Mouse (Mus musculus) frontal cortex, postnatal 36 days (tissue): ENCODE measurements at regions not wholly inside any gene's neighbourhood (a gene's known extent, or its start where the extent isn't known, plus 50 kb on each side); places are given as distances from the start of the nearest gene placed in this dataset.

Experiments
- DNase-seq, 2 experiments: peaks; one replicate each; pipeline ENCODE4 v3.0.0; 2022; ENCODE audit warnings: low spot score in 2 of 2

- DNase-seq, result no peak
These were observed 280.7 kb downstream of the Gm49356 start for GRCm38 (mm10) chr15:59169831-59170230.

GRCm38 (mm10) chr15:59171120-59171519, 282.0 kb downstream of the Gm49356 start:
- no peak for DNase-seq

- DNase-seq, result peak; percentile 20 to 36
These were observed 284.6 kb downstream of the Gm49356 start for GRCm38 (mm10) chr15:59173452-59174245.

- peak; percentile 14 to 38 for DNase-seq
These were observed 285.2 kb downstream of the Gm49356 start for GRCm38 (mm10) chr15:59174246-59174751.

- DNase-seq, result no peak
These were observed 285.9 kb downstream of the Gm49356 start for GRCm38 (mm10) chr15:59174893-59175531.

- DNase-seq, result no peak
These were observed 291.0 kb downstream of the Gm49356 start for GRCm38 (mm10) chr15:59180076-59180475.

- no peak for DNase-seq
These were observed 295.4 kb downstream of the Gm49356 start for GRCm38 (mm10) chr15:59184461-59184860.

GRCm38 (mm10) chr15:59187566-59187965, 298.5 kb downstream of the Gm49356 start:
- DNase-seq, result no peak

- peak in 1 of 2 experiments; percentile 46 for DNase-seq
These were observed 299.3 kb downstream of the Gm49356 start for GRCm38 (mm10) chr15:59188371-59188770.

- no peak for DNase-seq
These were observed 301.4 kb downstream of the Gm49356 start for GRCm38 (mm10) chr15:59190511-59190910.

- DNase-seq, result peak in 1 of 2 experiments; percentile 38
These were observed 305.3 kb downstream of the Gm49356 start for GRCm38 (mm10) chr15:59194421-59194820.

- no peak for DNase-seq
These were observed 307.3 kb downstream of the Gm49356 start for GRCm38 (mm10) chr15:59196351-59196750.

- DNase-seq, result peak in 1 of 2 experiments; percentile 25
These were observed 308.6 kb downstream of the Gm49356 start for GRCm38 (mm10) chr15:59197455-59198391.

- no peak for DNase-seq
These were observed 312.3 kb downstream of the Gm49356 start for GRCm38 (mm10) chr15:59201386-59201785.

- no peak for DNase-seq
These were observed 313.0 kb downstream of the Gm49356 start for GRCm38 (mm10) chr15:59201894-59202670.

- DNase-seq, result no peak
These were observed 314.2 kb downstream of the Gm49356 start for GRCm38 (mm10) chr15:59203097-59203849.

GRCm38 (mm10) chr15:59203850-59204625, 314.9 kb downstream of the Gm49356 start:
- DNase-seq, result peak; percentile 22 to 24

GRCm38 (mm10) chr15:59205091-59205490, 316.0 kb downstream of the Gm49356 start:
- DNase-seq, result no peak

GRCm38 (mm10) chr15:59205544-59205943, 316.4 kb downstream of the Gm49356 start:
- no peak for DNase-seq
